Mouse (Mus musculus) forebrain, embryonic 13.5 days (tissue): ENCODE data around the gene Aadacl2. TPM values are rescaled to one million over a fixed set of nuclear protein-coding genes. Genes with fewer than 3 reads are reported as not detected.

Experiments
- polyA plus RNA-seq: library from polyadenylated mRNA; unstranded; fragments of >200 nt; fragmentation: Nextera tagmentation; extraction: Ambion mirVana; gene quantifications from 2 replicates; pipeline ENCODE4 v1.2.1, GENCODE M21; 2015

Aadacl2 gene
- polyA plus RNA-seq, 1 experiment from 2014 or later: not detected

Other genes starting within 250 kb of the Aadacl2 start
- gene Gm8298, start 145.7 kb upstream of the Aadacl2 start, polyA plus RNA-seq: not detected in 2 replicates
- gene C130079G13Rik, start 81.5 kb upstream of the Aadacl2 start, polyA plus RNA-seq: not detected in 2 replicates
- 0.26 TPM in 1 of 2 replicates, not detected in the other for gene Aadac, start 19.0 kb downstream of the Aadacl2 start, polyA plus RNA-seq
- gene Sucnr1, start 75.1 kb downstream of the Aadacl2 start, polyA plus RNA-seq: not detected in 2 replicates